Mouse (Mus musculus) C2C12 (cell line): ENCODE results near the gene Cd2bp2. TPM values are rescaled to one million over a fixed set of nuclear protein-coding genes. Genes with fewer than 3 reads are reported as not detected.

Experiments
- H3K27me3 ChIP-seq: one replicate; pipeline ENCODE4 v1.6.1; 2011; ENCODE audit not compliant: control insufficient read depth, insufficient read depth, insufficient read length
- H3K36me3 ChIP-seq: one replicate; pipeline ENCODE4 v1.6.1; 2011; ENCODE audit not compliant: control insufficient read depth, insufficient read depth
- H3K4me3 ChIP-seq: one replicate; pipeline ENCODE4 v1.5.1; 2011; ENCODE audit warnings: mild to moderate bottlenecking, control low read depth; ENCODE audit not compliant: poor library complexity, insufficient read depth, severe bottlenecking
- H3K79me2 ChIP-seq: one replicate; pipeline ENCODE4 v1.6.1; 2011; ENCODE audit not compliant: control insufficient read depth, insufficient read depth
- H3K79me3 ChIP-seq: one replicate; pipeline ENCODE4 v1.6.1; 2011; ENCODE audit warnings: low read depth, control low read depth
- H3ac ChIP-seq: one replicate; pipeline ENCODE3; 2011; ENCODE audit warnings: low read depth; ENCODE audit not compliant: control insufficient read depth, insufficient read length
- CEBPB ChIP-seq: IDR thresholded peaks from one replicate; pipeline ENCODE4 v1.6.1; 2011; ENCODE audit warnings: low read depth, mild to moderate bottlenecking, control low read depth, moderate library complexity
- CTCF ChIP-seq: IDR thresholded peaks from one replicate; pipeline ENCODE4 v1.5.1; 2011; ENCODE audit not compliant: control insufficient read depth, insufficient read depth, insufficient read length
- FOSL1 ChIP-seq: IDR thresholded peaks from one replicate; pipeline ENCODE4 v1.8.0; 2011; ENCODE audit warnings: mild to moderate bottlenecking, low read length; ENCODE audit not compliant: poor library complexity, insufficient read depth, severe bottlenecking
- MAX ChIP-seq: IDR thresholded peaks from one replicate; pipeline ENCODE4 v1.6.1; 2011; ENCODE audit warnings: mild to moderate bottlenecking, control low read depth
- MYOD1 ChIP-seq: IDR thresholded peaks from one replicate; pipeline ENCODE4 v1.6.1; 2011; ENCODE audit warnings: low read depth; ENCODE audit not compliant: control insufficient read depth, insufficient read length
- MYOG ChIP-seq: IDR thresholded peaks from one replicate; pipeline ENCODE4 v1.6.1; 2011; ENCODE audit not compliant: control insufficient read depth, insufficient read length; ENCODE audit errors: extremely low read depth
- USF1 ChIP-seq: IDR thresholded peaks from one replicate; pipeline ENCODE4 v1.6.1; 2011; ENCODE audit warnings: low read depth, mild to moderate bottlenecking, control low read depth, moderate library complexity
- polyA plus RNA-seq: library from polyadenylated mRNA; unstranded; fragments of >200 nt; fragmentation: generic; extraction: Trizol; gene quantifications from one replicate; pipeline ENCODE4 v1.2.1, GENCODE M21; 2012; ENCODE audit warnings: missing spikeins

Cd2bp2 gene
- polyA plus RNA-seq, 1 experiment, result 56.2 TPM

DNA sequence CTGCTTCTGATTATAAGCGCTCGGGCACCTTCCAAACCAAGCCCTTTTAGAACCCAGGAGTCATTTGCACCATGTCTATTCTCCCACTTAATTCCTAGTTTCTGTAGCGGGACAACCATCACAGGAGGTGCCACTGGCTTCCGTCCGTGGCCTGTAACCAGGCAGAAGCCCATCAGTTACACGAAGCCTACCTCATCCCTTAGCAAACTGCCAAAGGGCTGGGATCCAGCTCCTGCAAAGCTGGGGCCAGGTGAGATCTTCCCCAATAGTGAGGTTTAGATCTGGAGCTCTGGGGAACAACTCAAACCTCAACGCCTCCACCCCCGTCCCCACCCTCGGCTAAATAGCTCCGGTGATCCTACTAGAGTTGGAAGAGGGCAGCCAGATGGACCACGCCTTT, 634 bp upstream of the Cd2bp2 start:
- Histone ChIP-seq H3K79me2 (peaks cover 23% of the 10 kb centered on the region), H3K36me3 (peaks cover 61% of the 10 kb centered on the region), H3K79me3 (peaks cover 11% of the 10 kb centered on the region), H3K4me3 (no peak overlapping the region), H3ac (no peak overlapping the region), H3K27me3 (no peaks in the 10 kb centered on the region)
- no peak for TF ChIP-seq MAX
- TF ChIP-seq USF1, result no peak
- TF ChIP-seq FOSL1, result no peak
- TF ChIP-seq CTCF, result no peak
- no peak for TF ChIP-seq MYOG
- TF ChIP-seq CEBPB, result no peak
- TF ChIP-seq MYOD1, result no peak

DNA sequence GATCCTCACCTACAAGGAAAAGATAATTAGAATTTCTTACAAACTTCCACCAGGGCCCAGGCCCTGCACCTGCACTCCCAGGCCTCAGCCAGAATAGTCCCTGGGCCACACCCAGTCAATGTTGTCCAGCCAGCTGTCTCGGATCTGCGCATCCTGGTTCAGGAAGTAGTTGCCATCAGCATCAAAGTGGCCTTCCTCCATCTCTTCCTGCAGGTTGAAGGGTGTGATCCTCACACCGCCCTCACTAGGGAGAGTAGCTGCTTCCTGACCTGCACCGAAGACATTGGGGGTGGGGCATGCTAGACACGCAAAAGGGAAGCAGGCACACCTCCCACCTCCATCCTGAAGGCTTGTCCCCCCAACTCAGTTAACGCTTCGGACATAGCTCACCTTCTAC, 1.2 kb downstream of the Cd2bp2 start:
- Histone ChIP-seq H3ac (peak overlapping the region; percentile 91), H3K36me3 (peaks cover 46% of the 10 kb centered on the region), H3K79me2 (peaks cover 23% of the 10 kb centered on the region), H3K4me3 (peak overlapping the region; percentile 55), H3K27me3 (no peaks in the 10 kb centered on the region), H3K79me3 (peaks cover 11% of the 10 kb centered on the region)
- TF ChIP-seq CEBPB, result no peak

DNA sequence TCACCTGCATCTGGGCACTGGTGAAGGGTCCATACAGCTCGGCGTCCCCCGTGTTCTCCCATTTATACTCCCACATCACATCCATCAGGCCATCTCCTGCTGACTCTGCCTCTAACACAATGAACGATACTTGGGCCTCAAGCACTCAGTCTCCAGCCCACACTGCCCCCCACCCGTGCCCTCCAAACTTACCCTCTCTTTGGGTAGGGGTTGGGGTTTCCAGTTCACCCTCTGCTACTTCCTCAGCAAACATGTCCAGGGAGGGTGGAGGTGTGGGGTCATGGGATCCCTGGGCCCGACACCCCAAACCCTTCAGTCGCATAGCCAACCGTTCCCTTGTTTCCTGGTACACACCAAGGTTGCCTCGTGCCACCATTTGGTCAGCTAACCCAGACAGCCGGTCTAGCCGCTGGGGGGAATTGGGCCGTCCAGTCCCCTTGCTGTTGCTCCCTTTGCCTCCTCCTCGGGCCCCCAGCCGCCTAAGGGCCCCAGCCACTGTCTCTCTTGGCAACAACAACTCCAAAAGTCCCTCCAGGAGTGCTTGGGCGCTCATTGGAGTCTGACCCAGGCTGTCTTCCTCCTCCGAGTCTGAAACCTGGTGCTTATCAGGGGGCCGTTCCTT, 1.7 kb downstream of the Cd2bp2 start:
- Histone ChIP-seq H3K79me3 (peaks cover 11% of the 10 kb centered on the region), H3ac (no peak overlapping the region), H3K27me3 (no peaks in the 10 kb centered on the region), H3K36me3 (peaks cover 41% of the 10 kb centered on the region), H3K4me3 (no peak overlapping the region), H3K79me2 (peaks cover 23% of the 10 kb centered on the region)
- TF ChIP-seq CTCF, result no peak
- TF ChIP-seq CEBPB, result no peak
- no peak for TF ChIP-seq MYOG
- TF ChIP-seq MAX, result no peak
- no peak for TF ChIP-seq USF1
- no peak for TF ChIP-seq FOSL1
- no peak for TF ChIP-seq MYOD1

DNA sequence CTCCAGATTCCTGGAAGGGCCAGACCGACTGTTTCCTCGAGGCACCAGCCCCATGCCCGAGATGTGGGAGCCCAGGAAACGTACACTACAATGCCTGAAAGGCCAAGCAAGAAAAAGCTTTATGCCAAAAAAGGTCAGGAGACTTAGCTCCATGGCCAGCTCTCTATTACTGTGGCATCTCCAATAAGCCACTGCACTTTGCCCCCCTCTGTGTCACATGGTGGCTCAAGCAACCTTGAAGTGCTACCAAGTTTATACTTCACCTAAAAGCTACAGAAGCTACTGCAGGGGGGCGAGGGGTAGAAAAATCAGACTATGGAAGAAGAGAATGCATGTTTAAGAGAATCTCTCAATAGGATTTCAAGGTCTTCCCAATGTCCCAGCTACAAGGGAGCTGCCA, 2.9 kb downstream of the Cd2bp2 start:
- H3K79me3 ChIP-seq, result peaks cover 11% of the 10 kb centered on the region
- no peak overlapping the region for H3ac ChIP-seq
- peaks cover 23% of the 10 kb centered on the region for H3K79me2 ChIP-seq
- TF ChIP-seq MAX, result no peak
- TF ChIP-seq FOSL1, result no peak
- no peak for TF ChIP-seq USF1
- no peak for TF ChIP-seq CTCF
- TF ChIP-seq MYOG, result no peak
- no peak for TF ChIP-seq MYOD1
- TF ChIP-seq CEBPB, result no peak
- peaks cover 34% of the 10 kb centered on the region for H3K36me3 ChIP-seq
- H3K27me3 ChIP-seq, result no peaks in the 10 kb centered on the region
- no peak overlapping the region for H3K4me3 ChIP-seq

DNA sequence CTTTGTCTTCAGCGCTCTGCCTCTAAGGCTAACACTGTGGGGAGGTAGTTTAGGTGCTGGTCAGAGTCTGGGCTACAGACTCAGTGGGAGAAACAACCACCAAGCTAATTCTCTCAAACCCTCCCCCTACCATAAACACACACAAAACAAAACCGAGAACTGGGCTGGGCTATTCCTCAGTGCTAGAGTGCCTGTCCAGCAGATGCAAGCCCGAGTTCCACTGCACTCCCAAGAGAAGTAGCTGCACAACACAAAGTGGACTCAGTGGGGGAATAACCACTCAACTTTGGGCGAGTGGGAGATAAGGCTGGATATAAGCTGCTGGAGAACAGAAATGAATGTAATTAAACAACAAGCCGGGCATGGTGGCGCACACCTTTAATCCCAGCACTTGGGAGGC, 5.2 kb downstream of the Cd2bp2 start:
- Histone ChIP-seq H3K36me3 (peaks cover 29% of the 10 kb centered on the region), H3K27me3 (no peaks in the 10 kb centered on the region), H3K79me3 (peaks cover 11% of the 10 kb centered on the region), H3ac (no peak overlapping the region), H3K79me2 (peaks cover 23% of the 10 kb centered on the region), H3K4me3 (no peak overlapping the region)
- no peak for TF ChIP-seq CTCF
- TF ChIP-seq MAX, result no peak
- no peak for TF ChIP-seq USF1
- TF ChIP-seq FOSL1, result no peak
- no peak for TF ChIP-seq MYOG
- TF ChIP-seq CEBPB, result no peak
- TF ChIP-seq MYOD1, result no peak

DNA sequence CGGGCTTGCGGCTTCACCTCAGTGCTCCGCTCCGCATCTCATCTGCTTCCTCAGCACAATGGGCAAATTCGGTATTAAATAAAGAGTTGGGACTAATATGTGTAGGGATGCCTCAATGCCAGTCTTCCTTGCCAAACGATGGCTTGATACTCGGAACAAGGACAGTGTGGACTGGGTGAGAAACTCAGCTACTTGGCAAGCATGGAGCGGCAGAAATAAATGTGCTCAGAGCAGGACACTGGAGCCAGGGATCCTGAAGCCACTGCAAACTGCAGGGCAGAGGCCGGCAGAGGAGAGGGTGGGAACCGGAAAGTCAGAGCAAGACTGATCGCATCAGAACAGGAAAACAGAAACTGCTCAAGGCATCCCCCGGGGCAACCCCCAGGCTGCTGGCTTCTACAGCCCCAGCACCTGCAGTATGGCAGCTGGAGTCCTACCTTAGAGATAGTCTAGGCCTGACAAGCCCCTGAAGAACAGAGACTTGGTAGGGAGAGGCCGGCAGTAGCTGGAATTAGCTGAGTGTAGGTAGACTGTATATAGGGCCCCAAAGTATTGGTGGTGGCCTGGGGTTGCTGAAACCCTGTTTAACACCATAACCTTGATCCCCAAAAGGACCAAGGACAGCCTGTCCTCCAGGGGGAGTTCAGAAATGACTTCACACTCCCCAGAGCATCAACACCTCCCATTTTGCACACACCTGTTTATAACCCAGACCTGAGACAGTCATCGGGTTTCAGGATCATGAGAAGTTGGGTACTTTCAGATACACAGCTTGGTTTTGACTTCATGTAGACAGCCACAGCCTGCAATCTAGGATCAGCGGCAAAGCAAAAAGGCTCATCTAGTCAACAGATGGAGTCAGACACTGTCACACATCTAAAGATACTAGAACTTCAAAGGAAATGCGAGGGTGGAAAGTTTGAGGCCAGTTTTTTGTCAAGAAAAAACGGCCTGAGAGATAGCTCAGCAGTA, 7.3 kb downstream of the Cd2bp2 start:
- peaks cover 16% of the 10 kb centered on the region for H3K36me3 ChIP-seq
- H3K4me3 ChIP-seq, result no peak overlapping the region
- H3ac ChIP-seq, result no peak overlapping the region
- no peaks in the 10 kb centered on the region for H3K79me3 ChIP-seq
- no peaks in the 10 kb centered on the region for H3K27me3 ChIP-seq
- peaks cover 4% of the 10 kb centered on the region for H3K79me2 ChIP-seq
- TF ChIP-seq USF1, result no peak
- no peak for TF ChIP-seq MAX
- TF ChIP-seq CTCF, result no peak
- no peak for TF ChIP-seq MYOG
- no peak for TF ChIP-seq FOSL1
- TF ChIP-seq CEBPB, result no peak
- no peak for TF ChIP-seq MYOD1
